Mouse (Mus musculus): ENCODE data around the gene Nptx2. TPM values are rescaled to one million over a fixed set of nuclear protein-coding genes. Genes with fewer than 3 reads are reported as not detected.

The Nptx2 gene
- polyA plus RNA-seq, 1 experiment from 2014 or later: 0.34 TPM

Other genes with a start within 250 kb of the Nptx2 start
- gene Baiap2l1, start 187.8 kb upstream of the Nptx2 start, polyA plus RNA-seq (2016; fragmentation: Nextera tagmentation; extraction: Ambion mirVana): 5.4 and 5.5 TPM in 2 replicates
- gene Tmem130, start 215.9 kb downstream of the Nptx2 start, polyA plus RNA-seq (2016; fragmentation: Nextera tagmentation; extraction: Ambion mirVana): 0.11 and 0.16 TPM in 2 replicates
- 82.4 and 91.9 TPM in 2 replicates for gene Trrap, start 221.8 kb downstream of the Nptx2 start, polyA plus RNA-seq (2016; fragmentation: Nextera tagmentation; extraction: Ambion mirVana)